Mouse (Mus musculus): ENCODE results near the gene Spaca4.

Spaca4 gene

GRCm38 (mm10) chr7:45712022-45712757 is 13.4 kb downstream of the Spaca4 start:
- DNase-seq (ENCODE audit: low read depth): no peak

DNA sequence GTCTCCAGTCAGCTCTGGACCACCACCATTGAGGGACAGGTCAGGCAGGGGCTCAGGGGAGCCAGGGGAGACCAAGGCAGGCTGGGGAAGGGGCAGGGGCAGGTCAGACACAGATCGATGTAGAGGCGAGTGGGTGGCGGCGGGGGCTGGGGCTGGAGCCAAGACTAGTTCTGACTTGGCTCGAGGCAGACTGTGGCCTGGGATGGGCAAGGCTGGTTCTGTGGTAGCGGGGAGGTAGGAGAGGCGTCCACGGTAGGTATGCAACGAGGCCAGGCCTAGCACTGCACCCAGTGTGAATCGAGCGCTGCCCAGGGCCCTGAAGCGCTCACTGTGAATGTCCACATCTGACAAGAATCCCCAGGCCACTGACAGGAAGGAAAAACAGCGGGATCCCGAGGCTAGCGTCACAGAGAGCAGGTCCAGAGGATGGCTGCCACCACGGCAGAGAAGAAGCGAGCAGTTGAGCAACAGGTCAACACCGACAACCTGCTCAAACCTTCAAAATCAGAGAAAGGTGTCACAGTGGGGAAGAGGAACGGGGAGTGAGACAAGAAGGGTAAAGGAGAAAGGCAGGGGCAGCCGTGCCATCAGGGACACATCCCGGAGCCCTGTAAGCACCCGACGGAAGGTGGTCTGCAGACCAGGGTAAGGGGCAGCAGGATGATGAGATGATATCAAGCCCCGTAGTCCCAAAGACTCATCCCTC is 14.1 kb downstream of the Spaca4 start:
- DNase-seq (ENCODE audit: low read depth): no peak

- DNase-seq (ENCODE audit: low read depth): no peak
Observed at GRCm38 (mm10) chr7:45710477-45711191, 15.0 kb downstream of the Spaca4 start.

- DNase-seq (ENCODE audit: low read depth): no peak
Observed at GRCm38 (mm10) chr7:45709677-45710355, 15.8 kb downstream of the Spaca4 start.

DNA sequence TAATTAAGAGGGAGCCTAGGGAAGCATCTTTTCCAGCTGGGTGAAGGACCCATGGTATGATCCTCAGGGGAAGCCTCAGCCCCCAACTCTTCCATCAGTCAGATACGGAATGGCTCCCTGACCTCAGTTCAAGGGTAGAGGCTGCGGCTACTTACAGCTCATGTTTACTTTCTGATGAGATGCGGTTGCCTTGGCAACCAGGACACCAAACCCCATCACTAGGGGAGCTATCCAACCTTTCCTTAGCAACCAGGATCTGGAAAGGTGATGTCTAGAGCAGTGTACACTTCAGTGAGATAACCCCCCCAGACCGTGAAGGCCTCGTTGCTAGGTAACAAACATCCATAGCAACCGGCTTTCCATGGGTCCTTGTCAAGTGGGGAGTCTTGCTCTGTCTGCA is 16.6 kb downstream of the Spaca4 start:
- no peak for DNase-seq (ENCODE audit: low read depth)

DNA sequence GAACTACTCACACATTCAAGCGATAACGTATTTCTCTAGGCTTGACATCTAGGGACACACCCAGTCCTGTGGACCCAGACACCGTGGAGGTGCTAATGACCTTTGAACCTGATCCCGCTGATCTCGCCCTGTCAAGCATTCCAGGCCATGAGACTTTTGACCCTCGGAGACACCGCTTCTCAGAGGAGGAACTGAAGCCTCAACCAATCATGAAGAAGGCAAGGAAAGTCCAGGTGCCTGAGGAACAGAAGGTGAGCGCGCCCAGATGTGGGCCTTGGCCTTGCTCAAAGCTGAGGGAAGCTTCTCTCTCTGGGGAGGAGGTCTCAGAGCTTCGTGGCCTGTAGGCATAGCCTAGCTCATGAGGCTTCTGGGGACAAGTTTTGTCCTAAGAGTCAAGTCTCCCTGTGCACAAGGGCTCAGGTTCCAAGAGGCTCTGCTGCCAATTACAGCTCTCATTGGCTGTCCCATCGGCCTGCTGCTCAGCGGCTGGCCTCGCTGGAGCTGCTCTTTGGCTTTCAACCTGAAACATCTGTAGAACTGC is 17.3 kb downstream of the Spaca4 start:
- DNase-seq (ENCODE audit: low read depth): peak; percentile 38

DNA sequence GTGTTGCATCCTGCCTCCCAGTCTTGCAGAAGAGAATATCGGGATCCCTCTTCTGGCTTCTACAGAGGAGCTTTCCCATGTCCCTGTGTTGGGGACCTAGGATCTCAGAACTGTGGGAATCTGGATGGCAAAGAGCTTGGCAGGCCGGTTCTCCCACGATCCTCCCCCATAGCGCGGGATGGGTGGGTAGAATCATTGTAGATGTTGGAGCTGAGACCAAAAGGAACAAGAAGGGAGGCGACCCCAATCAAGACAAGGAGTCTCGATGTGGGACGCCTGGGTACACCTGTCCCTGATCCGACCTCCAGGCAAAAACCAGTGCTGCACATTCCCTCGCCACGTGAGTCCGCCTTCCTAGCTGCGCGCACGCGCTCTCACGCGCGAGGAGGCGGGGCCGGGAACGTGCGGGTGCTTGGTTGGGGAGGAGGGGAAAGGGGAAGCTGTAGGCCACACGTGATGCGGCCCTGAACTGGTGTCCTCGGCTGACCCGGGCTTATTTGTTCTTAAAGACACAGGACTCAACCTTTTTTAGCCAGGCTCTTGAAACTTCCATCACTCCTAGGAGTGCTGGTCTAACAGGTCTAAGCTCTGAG is 18.1 kb downstream of the Spaca4 start:
- peak; percentile 98 for DNase-seq (ENCODE audit: low read depth)

DNA sequence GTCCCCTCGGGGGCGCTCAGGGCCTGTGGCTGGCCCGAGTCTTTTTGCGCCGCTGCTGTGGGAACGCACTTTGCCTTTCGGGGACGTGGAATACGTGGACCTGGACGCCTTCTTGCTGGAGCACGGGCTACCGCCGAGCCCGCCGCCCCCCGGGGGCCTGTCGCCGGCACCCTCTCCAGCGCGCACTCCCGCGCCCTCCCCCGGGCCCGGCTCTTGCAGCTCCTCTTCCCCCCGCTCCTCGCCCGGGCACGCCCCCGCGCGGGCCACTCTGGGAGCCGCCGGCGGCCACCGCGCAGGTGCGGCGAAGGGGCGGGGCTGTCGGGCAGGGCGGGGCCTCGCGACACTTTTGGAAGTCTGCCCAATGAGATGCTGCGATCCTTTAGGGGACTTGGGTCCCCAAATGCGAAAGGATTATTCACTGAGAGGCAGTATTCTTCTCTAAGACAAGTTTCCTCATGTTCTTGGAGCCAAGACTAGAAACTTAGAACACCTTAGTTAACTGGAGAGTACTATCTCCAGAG is 18.8 kb downstream of the Spaca4 start:
- DNase-seq (ENCODE audit: low read depth): peak; percentile 93

DNA sequence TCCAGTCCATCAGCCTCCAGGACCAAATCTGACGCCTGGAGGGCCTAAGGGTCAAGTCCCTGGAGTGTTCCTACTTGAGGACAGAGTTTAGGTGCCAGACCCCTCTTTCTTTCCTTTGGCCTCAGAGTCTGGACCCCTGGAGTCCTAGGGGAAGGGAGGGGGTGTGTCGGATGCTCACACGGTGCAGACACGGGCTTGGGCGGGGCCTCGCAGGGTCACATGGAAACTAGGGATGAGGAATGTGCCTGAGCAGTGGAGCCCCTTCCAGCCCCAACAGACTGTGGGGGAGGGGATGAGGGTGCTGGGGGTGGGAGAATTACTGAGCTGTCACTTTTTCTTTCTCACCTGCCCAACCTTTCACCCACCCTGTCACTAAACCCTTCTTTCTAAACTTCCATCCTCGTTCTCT is 19.7 kb downstream of the Spaca4 start:
- DNase-seq (ENCODE audit: low read depth): peak; percentile 79

DNA sequence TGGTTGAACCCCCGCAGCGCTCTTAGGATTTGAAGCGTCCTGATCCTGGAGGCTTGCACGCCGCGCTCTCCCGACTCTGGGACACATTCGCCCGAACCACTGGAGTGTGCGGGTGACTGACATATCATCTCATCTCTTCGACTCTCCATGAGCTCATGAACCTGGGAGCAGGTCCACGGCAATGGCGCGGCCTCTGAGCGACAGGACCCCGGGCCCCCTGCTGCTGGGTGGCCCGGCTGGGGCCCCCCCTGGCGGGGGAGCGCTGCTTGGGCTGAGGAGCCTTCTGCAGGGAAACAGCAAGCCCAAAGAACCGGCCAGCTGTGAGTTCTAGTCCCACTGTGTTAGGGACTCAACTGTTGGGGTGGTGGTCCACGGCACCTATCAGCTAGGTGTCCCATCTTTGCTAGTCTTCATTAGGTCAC is 20.2 kb downstream of the Spaca4 start:
- DNase-seq (ENCODE audit: low read depth): no peak

DNA sequence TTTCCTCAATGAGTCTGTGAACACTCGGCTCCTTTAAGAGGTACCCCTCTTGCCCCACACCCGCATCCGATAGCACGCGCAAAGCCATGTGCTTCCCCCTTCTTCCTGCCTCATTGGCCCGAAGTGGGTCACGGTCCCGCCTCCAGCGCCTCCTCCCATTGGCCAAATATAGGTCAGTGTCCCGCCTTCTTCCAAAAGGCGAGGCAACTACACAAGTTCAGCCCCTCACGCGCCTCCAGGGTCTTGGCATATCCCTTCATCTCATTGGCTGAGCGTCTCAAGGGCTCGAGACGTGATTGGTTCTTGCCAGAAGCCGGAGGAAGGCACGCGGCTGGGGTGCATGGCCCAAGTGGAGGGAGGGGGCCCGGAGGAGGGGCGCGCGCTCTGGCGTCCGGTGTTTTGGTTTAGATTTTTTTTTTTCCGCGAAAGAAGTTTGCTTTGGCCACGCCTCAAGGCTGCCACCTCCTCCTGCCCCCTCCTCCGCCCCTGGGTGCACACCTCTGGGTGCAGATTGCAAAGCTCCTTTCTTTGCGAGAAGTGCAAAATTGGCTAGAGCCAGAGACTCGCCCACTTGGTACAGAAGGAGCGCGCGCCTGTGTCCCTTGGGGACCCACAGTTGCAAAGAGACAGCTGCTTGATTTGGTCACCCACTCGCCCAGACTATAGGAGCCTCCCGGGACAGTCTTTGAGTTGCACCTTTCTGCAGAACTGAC is 20.7 kb downstream of the Spaca4 start, which contains the start of gene Dbp:
Gene Dbp, plus strand, starts transcription at position 359 of the 713 bp plus-strand sequence.
- DNase-seq (ENCODE audit: low read depth): peak; percentile 100

- peak; percentile 97 for DNase-seq (ENCODE audit: low read depth)
Observed at GRCm38 (mm10) chr7:45704046-45704559, 21.5 kb downstream of the Spaca4 start.

- DNase-seq (ENCODE audit: low read depth): no peak
Observed at GRCm38 (mm10) chr7:45703521-45704033, 22.0 kb downstream of the Spaca4 start.

- DNase-seq (ENCODE audit: low read depth): no peak
Observed at GRCm38 (mm10) chr7:45702809-45703520, 22.6 kb downstream of the Spaca4 start.

- DNase-seq (ENCODE audit: low read depth): no peak
Observed at GRCm38 (mm10) chr7:45702316-45702715, 23.3 kb downstream of the Spaca4 start.

GRCm38 (mm10) chr7:45701607-45702006 is 24.0 kb downstream of the Spaca4 start:
- no peak for DNase-seq (ENCODE audit: low read depth)

GRCm38 (mm10) chr7:45701072-45701471 is 24.5 kb downstream of the Spaca4 start:
- no peak for DNase-seq (ENCODE audit: low read depth)

- DNase-seq (ENCODE audit: low read depth): peak; percentile 67
Observed at GRCm38 (mm10) chr7:45700301-45701015, 25.2 kb downstream of the Spaca4 start.
